Comparison of ENCODE assay signal across 8 mouse cellular contexts in genomic region chr17:24886932-24887271, GRCm38 (mm10). TPM values are rescaled to one million over a fixed set of nuclear protein-coding genes. Genes with fewer than 3 reads are reported as not detected.
DNase-seq lines count a peak whose midpoint lies in the region; ATAC-seq and TF ChIP-seq lines count a peak whose summit lies in the region.

No protein-coding gene starts in this region.

- H3K9me3 ChIP-seq in forebrain, embryonic 11.5 days (ENCODE audit: control insufficient read depth, low read length) = no peaks in the 10 kb centered on the region
- H3K9me3 ChIP-seq in liver, embryonic 12.5 days (replicated peaks) = no peaks in the 10 kb centered on the region

- DNase-seq in gastrocnemius, adult 2 months = no peak
- DNase-seq in gastrocnemius, postnatal 25 days = no peak
- DNase-seq in forebrain, embryonic 11.5 days (ENCODE audit: low spot score) = no peak
- DNase-seq in urinary bladder, postnatal 25 days (ENCODE audit: low spot score) = no peak
- no peak for DNase-seq in adrenal gland, adult 2 months
- DNase-seq in adrenal gland, postnatal 4 days (ENCODE audit: low spot score in 2 of 2) = no peak

- H3K27ac ChIP-seq in gastrocnemius, adult 2 months = peak overlapping the region; percentile 99
- H3K27ac ChIP-seq in forebrain, embryonic 11.5 days (ENCODE audit: low read depth, low read length) = no peak overlapping the region
- peak overlapping the region; percentile 91 for H3K27ac ChIP-seq in liver, embryonic 12.5 days

- H3K79me3 ChIP-seq in C2C12 (ENCODE audit: low read depth) = peaks cover 9% of the 10 kb centered on the region

- no peak for TF ChIP-seq CTCF in gastrocnemius, adult 2 months (IDR thresholded peaks at IDR 0.05)
- no peak for TF ChIP-seq CTCF in C2C12 (IDR thresholded peaks at IDR 0.05; ENCODE audit: control insufficient read depth, insufficient read depth, insufficient read length)

- no peaks in the 10 kb centered on the region for H3K27me3 ChIP-seq in C2C12 (ENCODE audit: control insufficient read depth, insufficient read depth, insufficient read length)
- no peaks in the 10 kb centered on the region for H3K27me3 ChIP-seq in forebrain, embryonic 11.5 days (ENCODE audit: control insufficient read depth, insufficient read depth, low read length)
- no peaks in the 10 kb centered on the region for H3K27me3 ChIP-seq in liver, embryonic 12.5 days (replicated peaks)

- H3ac ChIP-seq in C2C12 (ENCODE audit: control insufficient read depth, insufficient read length, low read depth) = peak overlapping the region; percentile 50

- H3K36me3 ChIP-seq in C2C12 (ENCODE audit: control insufficient read depth, insufficient read depth) = peaks cover 9% of the 10 kb centered on the region
- H3K36me3 ChIP-seq in forebrain, embryonic 11.5 days (ENCODE audit: control insufficient read depth, insufficient read depth, low read length) = peaks cover 8% of the 10 kb centered on the region; the same call in 1 of the 2 replicates
- peaks cover 77% of the 10 kb centered on the region for H3K36me3 ChIP-seq in liver, embryonic 12.5 days

- peak overlapping the region; percentile 78 for H3K9ac ChIP-seq in forebrain, embryonic 11.5 days (ENCODE audit: low read length)
- peak overlapping the region; percentile 95 for H3K9ac ChIP-seq in liver, embryonic 12.5 days

- peak overlapping the region; percentile 78 for H3K4me3 ChIP-seq in gastrocnemius, adult 2 months
- H3K4me3 ChIP-seq in C2C12 (ENCODE audit: insufficient read depth, poor library complexity, severe bottlenecking) = peak overlapping the region; percentile 64
- peak overlapping the region; percentile 87 for H3K4me3 ChIP-seq in forebrain, embryonic 11.5 days (ENCODE audit: low read depth, low read length)
- H3K4me3 ChIP-seq in liver, embryonic 12.5 days = peak overlapping the region; percentile 95

- ATAC-seq in forebrain, embryonic 11.5 days (replicated peaks; ENCODE audit: low FRiP score) = peak; percentile 45
- ATAC-seq in liver, embryonic 12.5 days = peak; percentile 45

- intact Hi-C loops in gastrocnemius, adult 2 months (cut with DNase I) = loop anchor here (5.0 kb wide), 1 partner anchor 35 kb away; the partner anchor contains the start of gene Fahd1

- H3K79me2 ChIP-seq in C2C12 (ENCODE audit: control insufficient read depth, insufficient read depth) = peaks cover 23% of the 10 kb centered on the region

- 1% methylated on average over 18 of the region's 18 CpGs for WGBS in forebrain, embryonic 11.5 days
- WGBS in liver, embryonic 12.5 days (ENCODE audit: insufficient replicate concordance) = 2% methylated on average over 18 of the region's 18 CpGs

- H3K4me1 ChIP-seq in forebrain, embryonic 11.5 days (replicated peaks; ENCODE audit: control insufficient read depth, insufficient read depth, low read length) = peaks cover 11% of the 10 kb centered on the region; the same call in 1 of the 2 replicates
- H3K4me1 ChIP-seq in liver, embryonic 12.5 days = peaks cover 53% of the 10 kb centered on the region

- peak overlapping the region; percentile 96 for H3K4me2 ChIP-seq in forebrain, embryonic 11.5 days (ENCODE audit: low read depth, low read length, severe bottlenecking)
- H3K4me2 ChIP-seq in liver, embryonic 12.5 days = peak overlapping the region; percentile 83

TF ChIP-seq in C2C12, 6 proteins besides CTCF, POLR2A, EP300 and RAD21:
- no peak for TF ChIP-seq USF1 (IDR thresholded peaks at IDR 0.05; ENCODE audit: low read depth)
- no peak for TF ChIP-seq MYOD1 (IDR thresholded peaks at IDR 0.05; ENCODE audit: control insufficient read depth, insufficient read length, low read depth)
- TF ChIP-seq FOSL1 (IDR thresholded peaks at IDR 0.05; ENCODE audit: insufficient read depth, low read length, poor library complexity, severe bottlenecking) = no peak
- no peak for TF ChIP-seq MYOG (IDR thresholded peaks at IDR 0.05; ENCODE audit: control insufficient read depth, extremely low read depth, insufficient read length)
- no peak for TF ChIP-seq MAX (IDR thresholded peaks at IDR 0.05)
- TF ChIP-seq CEBPB (IDR thresholded peaks at IDR 0.05; ENCODE audit: low read depth) = no peak

RNA-seq across cellular contexts. Expression of gene Spsb3, which starts 0.5 kb away (rescaled TPM):
- total RNA-seq in gastrocnemius, adult 2 months (2021) = 10 to 100 TPM; 30.4 to 37.7 TPM
- total RNA-seq in gastrocnemius, postnatal 25 days (2021) = 10 to 100 TPM; 27.8 to 31.5 TPM
- 37.0 TPM for polyA plus RNA-seq in C2C12 (2012; fragmentation: generic; extraction: Trizol)
- 44.7 and 47.3 TPM in 2 replicates for polyA plus RNA-seq in forebrain, embryonic 11.5 days (2014; fragmentation: Nextera tagmentation; extraction: Ambion mirVana)
- polyA plus RNA-seq in liver, embryonic 12.5 days (2016; fragmentation: Nextera tagmentation; extraction: Ambion mirVana) = 37.5 and 40.0 TPM in 2 replicates
- total RNA-seq in adrenal gland, adult 2 months (2021) = 10 to 100 TPM; 30.8 to 33.1 TPM
- 144 and 179 TPM in 2 replicates for polyA plus RNA-seq in adrenal gland, adult 2 months (2012; rRNA removed)
- total RNA-seq in adrenal gland, postnatal 4 days (2021) = 10 to 100 TPM; 35.5 to 37.8 TPM

RNA-seq across cellular contexts. Expression of gene Nubp2, which starts 0.8 kb away (rescaled TPM):
- 10 to 100 TPM; 10.5 to 11.3 TPM for total RNA-seq in gastrocnemius, adult 2 months (2021)
- total RNA-seq in gastrocnemius, postnatal 25 days (2021) = 10 to 100 TPM; 10.2 to 13.1 TPM
- 66.5 TPM for polyA plus RNA-seq in C2C12 (2012; fragmentation: generic; extraction: Trizol)
- polyA plus RNA-seq in forebrain, embryonic 11.5 days (2014; fragmentation: Nextera tagmentation; extraction: Ambion mirVana) = 71.9 and 82.0 TPM in 2 replicates
- 97.7 and 108 TPM in 2 replicates for polyA plus RNA-seq in liver, embryonic 12.5 days (2016; fragmentation: Nextera tagmentation; extraction: Ambion mirVana)
- 10 to 100 TPM; 53.1 to 56.6 TPM for total RNA-seq in adrenal gland, adult 2 months (2021)
- 38.5 and 55.9 TPM in 2 replicates for polyA plus RNA-seq in adrenal gland, adult 2 months (2012; rRNA removed)
- total RNA-seq in adrenal gland, postnatal 4 days (2021) = 10 to 100 TPM; 51.9 to 55.3 TPM

RNA-seq across cellular contexts. Expression of gene Eme2, which starts 8.0 kb away (rescaled TPM):
- total RNA-seq in gastrocnemius, adult 2 months (2021) = 10 to 100 TPM in 1 of 2 experiments, 1 to 10 TPM in 1; 9.3 to 10.9 TPM
- 10 to 100 TPM in 1 of 2 experiments, 1 to 10 TPM in 1; 8.8 to 10.4 TPM for total RNA-seq in gastrocnemius, postnatal 25 days (2021)
- polyA plus RNA-seq in C2C12 (2012; fragmentation: generic; extraction: Trizol) = 11.2 TPM
- polyA plus RNA-seq in forebrain, embryonic 11.5 days (2014; fragmentation: Nextera tagmentation; extraction: Ambion mirVana) = 29.1 and 31.2 TPM in 2 replicates
- polyA plus RNA-seq in liver, embryonic 12.5 days (2016; fragmentation: Nextera tagmentation; extraction: Ambion mirVana) = 20.3 and 21.4 TPM in 2 replicates
- total RNA-seq in adrenal gland, adult 2 months (2021) = 10 to 100 TPM; 39.9 to 48.0 TPM
- polyA plus RNA-seq in adrenal gland, adult 2 months (2012; rRNA removed) = 58.3 and 58.4 TPM in 2 replicates
- total RNA-seq in adrenal gland, postnatal 4 days (2021) = 10 to 100 TPM; 63.5 to 66.9 TPM

RNA-seq across cellular contexts. Expression of gene Mrps34, which starts 8.0 kb away (rescaled TPM):
- 10 to 100 TPM; 75.8 to 95.7 TPM for total RNA-seq in gastrocnemius, adult 2 months (2021)
- 100 to 1,000 TPM in 1 of 2 experiments, 10 to 100 TPM in 1; 85.9 to 105 TPM for total RNA-seq in gastrocnemius, postnatal 25 days (2021)
- polyA plus RNA-seq in C2C12 (2012; fragmentation: generic; extraction: Trizol) = 107 TPM
- polyA plus RNA-seq in forebrain, embryonic 11.5 days (2014; fragmentation: Nextera tagmentation; extraction: Ambion mirVana) = 76.9 and 81.8 TPM in 2 replicates
- 101 and 106 TPM in 2 replicates for polyA plus RNA-seq in liver, embryonic 12.5 days (2016; fragmentation: Nextera tagmentation; extraction: Ambion mirVana)
- total RNA-seq in adrenal gland, adult 2 months (2021) = 100 to 1,000 TPM; 130 to 150 TPM
- 547 and 570 TPM in 2 replicates for polyA plus RNA-seq in adrenal gland, adult 2 months (2012; rRNA removed)
- total RNA-seq in adrenal gland, postnatal 4 days (2021) = 100 to 1,000 TPM; 135 to 137 TPM

RNA-seq across cellular contexts. Expression of gene Nme3, which starts 9.4 kb away (rescaled TPM):
- total RNA-seq in gastrocnemius, adult 2 months (2021) = 10 to 100 TPM; 10.2 to 13.1 TPM
- total RNA-seq in gastrocnemius, postnatal 25 days (2021) = 1 to 10 TPM; 7.7 to 9.8 TPM
- polyA plus RNA-seq in C2C12 (2012; fragmentation: generic; extraction: Trizol) = 19.8 TPM
- 47.8 and 60.8 TPM in 2 replicates for polyA plus RNA-seq in forebrain, embryonic 11.5 days (2014; fragmentation: Nextera tagmentation; extraction: Ambion mirVana)
- polyA plus RNA-seq in liver, embryonic 12.5 days (2016; fragmentation: Nextera tagmentation; extraction: Ambion mirVana) = 67.9 and 68.8 TPM in 2 replicates
- 10 to 100 TPM; 70.1 to 73.7 TPM for total RNA-seq in adrenal gland, adult 2 months (2021)
- 116 and 124 TPM in 2 replicates for polyA plus RNA-seq in adrenal gland, adult 2 months (2012; rRNA removed)
- total RNA-seq in adrenal gland, postnatal 4 days (2021) = 10 to 100 TPM; 73.7 to 76.7 TPM
